Mouse (Mus musculus) liver, adult 2 months (tissue): ENCODE results near the gene Rpl26. TPM values are rescaled to one million over a fixed set of nuclear protein-coding genes. Genes with fewer than 3 reads are reported as not detected.
A peak's percentile ranks its signal among the peaks of the same experiment; 100 is the strongest.

Source experiments
- DNase-seq: peaks from one replicate; pipeline ENCODE4 v3.0.0-alpha.2; 2011; ENCODE audit warnings: low read depth, low spot score; ENCODE audit errors: extremely low read depth
- H3K27ac ChIP-seq: fragments of 200-500 bp; replicated peaks from 2 replicates; pipeline ENCODE4 v1.5.1; 2012; ENCODE audit warnings: low read depth, mild to moderate bottlenecking, control low read depth, inconsistent platforms, low read length; ENCODE audit not compliant: insufficient read depth
- H3K27me3 ChIP-seq: fragments of 200-500 bp; 2 replicates; pipeline ENCODE4 v1.6.1; 2012; ENCODE audit warnings: mild to moderate bottlenecking, moderate library complexity, low read length, inconsistent platforms; ENCODE audit not compliant: control insufficient read depth, insufficient read depth
- H3K36me3 ChIP-seq: fragments of 200-500 bp; 2 replicates; pipeline ENCODE4 v1.6.1; 2012; ENCODE audit warnings: low read length, inconsistent platforms; ENCODE audit not compliant: control insufficient read depth, insufficient read depth
- H3K4me1 ChIP-seq: fragments of 200-500 bp; 2 replicates; pipeline ENCODE4 v1.6.1; 2011; ENCODE audit warnings: low read length; ENCODE audit not compliant: control insufficient read depth, insufficient read depth
- H3K4me3 ChIP-seq: fragments of 200-500 bp; 2 replicates; pipeline ENCODE4 v1.5.1; 2011; ENCODE audit warnings: low read depth, mild to moderate bottlenecking, control low read depth, low read length, moderate library complexity; ENCODE audit not compliant: insufficient read depth
- H3K79me2 ChIP-seq: fragments of 200-500 bp; 2 replicates; pipeline ENCODE4 v1.6.1; 2012; ENCODE audit warnings: inconsistent platforms, mild to moderate bottlenecking, low read length, moderate library complexity; ENCODE audit not compliant: control insufficient read depth, insufficient read depth
- H3K9ac ChIP-seq: fragments of 200-500 bp; 2 replicates; pipeline ENCODE4 v1.6.1; 2012; ENCODE audit warnings: low read depth, mild to moderate bottlenecking, control low read depth, inconsistent platforms, low read length
- CTCF ChIP-seq: fragments of 200-500 bp; IDR thresholded peaks from 2 replicates; pipeline ENCODE4 v1.5.1; 2011; ENCODE audit warnings: low read depth, low read length, control low read depth
- POLR2A ChIP-seq: fragments of 200-500 bp; IDR thresholded peaks from 2 replicates; pipeline ENCODE4 v1.6.1; 2011; ENCODE audit warnings: low read length, control low read depth; ENCODE audit not compliant: insufficient read depth; ENCODE audit errors: extremely low read depth
- WGBS: fragments of 180-500 bp; shearing (Covaris S2); methylation state at CpG from one replicate; pipeline ENCODE4 v1.1.7; 2018; 5-methylcytosine and 5-hydroxymethylcytosine counted together
- polyA plus RNA-seq: library from polyadenylated mRNA; depleted of rRNA; stranded (reverse); fragments of >200 nt; gene quantifications from 2 replicates; pipeline ENCODE4 v1.2.3, GENCODE M21; 2012
- total RNA-seq: library from RNA; depleted of rRNA; stranded (reverse); fragments of >200 nt; gene quantifications from 2 replicates; pipeline ENCODE4 v1.2.3, GENCODE M21; 2014

The Rpl26 gene
- total and polyA plus RNA-seq, 2 experiments = 292 to 1,005 TPM

DNA sequence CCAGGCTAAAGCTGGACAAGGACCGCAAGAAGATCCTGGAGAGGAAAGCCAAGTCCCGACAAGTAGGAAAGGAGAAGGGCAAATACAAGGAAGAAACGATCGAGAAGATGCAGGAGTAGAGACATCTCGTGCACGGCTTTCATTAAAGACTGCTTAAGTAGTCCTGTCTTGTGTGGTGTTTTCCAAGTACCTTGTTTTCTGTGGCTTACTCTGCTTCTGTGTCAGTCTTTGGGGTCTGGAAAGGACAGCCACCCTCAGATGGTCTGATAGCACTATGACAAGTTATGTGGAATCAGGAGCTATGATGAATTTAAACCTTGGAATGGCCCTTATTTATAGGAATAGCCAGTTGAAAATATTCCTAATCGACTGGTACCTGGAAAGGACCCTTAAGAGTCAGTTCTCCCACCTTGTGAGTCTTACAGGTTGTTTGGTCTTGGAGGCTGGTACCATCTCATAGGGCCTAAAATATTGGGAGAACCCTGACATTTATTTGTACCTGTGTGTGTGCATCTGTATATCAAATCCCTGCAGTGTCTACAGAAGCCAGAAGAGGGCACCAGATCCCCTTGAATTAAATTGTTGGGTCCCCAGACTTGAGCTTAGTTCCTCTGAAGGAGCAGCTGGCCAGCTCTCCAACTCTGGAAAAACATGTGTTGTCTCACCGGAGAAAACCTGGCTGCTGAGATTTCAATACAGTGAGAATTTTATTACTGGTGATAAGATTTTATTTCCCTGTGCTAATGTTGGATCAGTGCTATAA, 3.2 kb downstream of the Rpl26 start:
- H3K9ac ChIP-seq = no peak overlapping the region
- DNase-seq = peak; percentile 48
- WGBS = 85% methylated on average over 8 of the region's 8 CpGs
- H3K4me1 ChIP-seq = peaks cover 2% of the 10 kb centered on the region; the same call in 1 of the 2 replicates
- H3K27ac ChIP-seq = no peak overlapping the region
- H3K4me3 ChIP-seq = no peak overlapping the region
- H3K27me3 ChIP-seq = no peaks in the 10 kb centered on the region
- TF ChIP-seq POLR2A (no peak), CTCF (peak; percentile 4; the same call in 1 of the 2 replicates)
- H3K79me2 ChIP-seq = no peaks in the 10 kb centered on the region
- H3K36me3 ChIP-seq = peaks cover 35% of the 10 kb centered on the region

DNA sequence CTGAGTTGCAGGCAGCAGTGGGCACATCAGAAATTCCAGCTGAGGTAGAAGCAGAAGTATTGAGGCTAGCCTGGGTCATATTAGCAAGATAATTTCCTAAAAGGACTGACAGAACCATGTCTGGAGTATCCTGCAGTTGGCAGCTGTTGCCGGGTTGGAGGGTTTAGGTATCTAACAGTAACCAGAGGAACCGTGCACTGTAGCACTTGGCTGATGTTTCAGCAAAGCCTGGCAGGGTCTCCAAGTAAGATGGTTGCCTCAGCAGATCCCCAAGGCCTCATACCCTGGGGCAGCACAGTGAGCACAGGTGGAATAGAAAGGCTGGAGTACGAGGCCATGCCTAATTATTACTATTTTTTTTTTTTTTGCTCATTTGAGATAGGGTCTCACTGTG, 3.8 kb downstream of the Rpl26 start:
- H3K36me3 ChIP-seq = peaks cover 35% of the 10 kb centered on the region
- WGBS = 94% methylated on average over 3 of the region's 3 CpGs
- no peak for DNase-seq
- TF ChIP-seq POLR2A = no peak
- TF ChIP-seq CTCF = no peak
- no peak overlapping the region for H3K27ac ChIP-seq
- H3K4me3 ChIP-seq = no peak overlapping the region
- no peaks in the 10 kb centered on the region for H3K27me3 ChIP-seq
- no peaks in the 10 kb centered on the region for H3K79me2 ChIP-seq
- peaks cover 2% of the 10 kb centered on the region; the same call in 1 of the 2 replicates for H3K4me1 ChIP-seq
- no peak overlapping the region for H3K9ac ChIP-seq

DNA sequence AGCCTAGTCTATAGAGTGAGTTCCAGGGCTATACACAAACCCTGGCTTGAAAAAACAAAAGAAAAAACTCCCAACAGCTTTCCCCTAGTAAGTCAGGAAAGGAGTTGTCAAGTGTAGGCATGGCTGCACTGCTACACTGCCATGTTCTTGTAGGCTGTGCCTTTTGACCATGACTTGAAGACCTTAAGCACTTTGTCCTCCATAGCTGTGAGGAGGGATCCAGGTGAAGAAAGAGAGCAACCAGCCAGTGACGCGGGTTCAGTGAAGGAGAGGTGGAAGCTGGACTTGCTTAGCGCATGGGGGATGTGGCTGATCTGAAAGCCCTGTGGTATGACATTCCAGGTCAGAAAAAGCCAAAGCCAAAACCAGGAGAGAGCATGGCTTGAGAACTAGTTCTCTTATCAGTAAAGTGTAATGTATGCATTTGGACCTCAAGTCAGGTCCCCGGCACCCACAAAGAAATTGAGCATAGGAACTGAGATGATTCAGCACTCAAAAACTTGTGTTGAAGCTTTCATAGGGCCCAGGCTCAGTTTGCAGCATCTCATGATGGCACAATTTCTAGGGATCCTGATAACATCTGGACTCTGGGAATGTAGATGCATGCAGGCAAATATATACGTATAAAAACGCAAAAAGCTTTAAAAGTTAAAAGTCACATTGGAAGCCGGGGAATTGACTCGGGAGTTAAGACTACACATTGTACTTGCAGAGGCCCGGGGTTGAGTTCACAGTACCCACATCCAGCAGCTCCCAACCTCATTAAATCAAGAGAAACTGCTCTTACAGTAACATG, 4.5 kb downstream of the Rpl26 start:
- no peak for TF ChIP-seq POLR2A
- no peak for TF ChIP-seq CTCF
- peaks cover 2% of the 10 kb centered on the region; the same call in 1 of the 2 replicates for H3K4me1 ChIP-seq
- no peaks in the 10 kb centered on the region for H3K79me2 ChIP-seq
- no peak overlapping the region for H3K4me3 ChIP-seq
- 96% methylated on average over 9 of the region's 9 CpGs for WGBS
- H3K27ac ChIP-seq = no peak overlapping the region
- H3K9ac ChIP-seq = no peak overlapping the region
- no peaks in the 10 kb centered on the region for H3K27me3 ChIP-seq
- peaks cover 35% of the 10 kb centered on the region for H3K36me3 ChIP-seq
- DNase-seq = no peak

DNA sequence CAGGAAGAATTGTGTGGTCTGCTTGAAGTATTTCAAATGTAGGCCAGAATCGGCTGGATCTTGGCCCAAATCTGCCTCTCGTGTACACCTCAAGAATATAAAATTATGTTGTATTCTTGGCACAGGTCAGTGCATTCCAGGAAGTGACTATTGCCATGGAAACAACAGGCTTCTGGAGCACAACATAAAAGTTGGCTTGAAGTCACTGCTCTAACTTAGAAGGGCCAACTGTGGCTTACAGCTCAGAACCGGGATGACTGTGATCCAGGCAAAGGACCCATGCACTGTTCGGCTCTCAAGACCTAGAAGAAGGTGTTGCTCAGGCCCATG, 5.0 kb downstream of the Rpl26 start:
- 75% methylated on average over 4 of the region's 4 CpGs for WGBS
- Histone ChIP-seq H3K27me3 (no peaks in the 10 kb centered on the region), H3K79me2 (no peaks in the 10 kb centered on the region), H3K27ac (no peak overlapping the region), H3K4me3 (no peak overlapping the region), H3K4me1 (peaks cover 2% of the 10 kb centered on the region; the same call in 1 of the 2 replicates), H3K36me3 (peaks cover 35% of the 10 kb centered on the region), H3K9ac (no peak overlapping the region)
- DNase-seq = no peak
- TF ChIP-seq POLR2A = no peak
- TF ChIP-seq CTCF = no peak

DNA sequence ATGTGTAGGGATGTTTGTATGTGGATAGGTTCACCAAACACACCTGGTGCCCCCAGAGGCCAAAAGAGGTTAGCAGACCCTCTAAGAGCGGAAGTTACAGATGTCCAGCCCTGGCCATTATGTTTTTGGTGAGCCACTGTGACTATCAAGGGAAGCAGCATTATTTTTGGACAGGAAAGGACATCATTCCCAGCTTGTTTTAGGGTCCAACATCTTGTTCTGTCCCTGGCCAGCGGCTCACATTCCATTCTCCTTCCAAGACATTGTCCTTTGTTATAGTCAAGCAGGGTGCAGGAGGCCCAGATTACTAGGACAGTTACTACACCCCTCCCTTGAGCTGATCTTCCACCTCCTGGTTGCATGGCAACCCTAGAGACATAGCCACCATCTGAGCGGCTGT, 5.9 kb downstream of the Rpl26 start:
- Histone ChIP-seq H3K79me2 (no peaks in the 10 kb centered on the region), H3K27me3 (no peaks in the 10 kb centered on the region), H3K4me1 (peaks cover 2% of the 10 kb centered on the region; the same call in 1 of the 2 replicates), H3K4me3 (no peak overlapping the region), H3K27ac (no peak overlapping the region), H3K36me3 (peaks cover 35% of the 10 kb centered on the region), H3K9ac (no peak overlapping the region)
- WGBS = 96% methylated on average over 3 of the region's 3 CpGs
- no peak for DNase-seq
- no peak for TF ChIP-seq POLR2A
